Mouse (Mus musculus): ENCODE measurements around the gene Sema6d.

DNA sequence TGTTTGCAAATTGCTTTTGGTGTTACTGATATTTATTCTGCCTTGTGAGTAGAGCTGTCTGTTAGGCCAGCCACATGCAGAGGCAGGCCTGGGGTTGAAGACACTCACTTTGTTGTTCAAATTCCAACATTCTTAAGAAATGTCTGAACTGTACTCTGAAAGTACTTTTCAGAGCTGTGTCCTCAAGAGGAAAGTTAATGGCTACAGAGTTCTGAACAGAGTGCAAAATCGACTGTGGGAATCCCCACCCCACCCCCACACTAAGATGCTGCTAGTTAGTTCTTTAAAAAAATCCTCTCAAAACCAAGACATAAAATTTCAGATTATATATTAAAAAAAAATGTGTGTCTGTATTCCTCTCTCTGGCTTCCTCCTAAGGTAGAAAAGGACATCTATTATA lies 86.5 kb downstream of the Sema6d start:
- TF ChIP-seq POLR2A (IDR thresholded peaks at IDR 0.05; ENCODE audit: insufficient read depth, low read depth, low read length) (no peak), CTCF (IDR thresholded peaks at IDR 0.05; ENCODE audit: insufficient read depth, low read depth, low read length) (no peak)

Data from olfactory bulb, adult 2 months (tissue).